Mouse (Mus musculus): ENCODE data around the gene Cbx1. TPM values are rescaled to one million over a fixed set of nuclear protein-coding genes. Genes with fewer than 3 reads are reported as not detected.
"Not testable (repeated sequence)": the region's sequence is repeated elsewhere in the genome, so short reads cannot be mapped to it uniquely, and the experiment has no call there.

Gene Cbx1
- polyA plus RNA-seq, 1 experiment from 2014 or later: 66.5 TPM

GRCm38 (mm10) chr11:96799511-96799910 is 10.6 kb downstream of the Cbx1 start:
- ATAC-seq (ENCODE audit: low read depth): no peak
- Histone ChIP-seq H3K9ac (replicated peaks; ENCODE audit: low read depth, low read length) (no peak overlapping the region), H3K9me3 (ENCODE audit: control insufficient read depth, low read length) (no peaks in the 10 kb centered on the region), H3K4me2 (ENCODE audit: low read depth, low read length) (no peak overlapping the region), H3K36me3 (ENCODE audit: control insufficient read depth, insufficient read depth, low read length) (peaks cover 32% of the 10 kb centered on the region), H3K27me3 (ENCODE audit: control insufficient read depth, insufficient read depth, low read length) (no peaks in the 10 kb centered on the region), H3K27ac (ENCODE audit: low read depth, low read length) (no peak overlapping the region), H3K4me3 (ENCODE audit: low read depth, low read length) (no peak overlapping the region), H3K4me1 (ENCODE audit: control insufficient read depth, insufficient read depth, low read length) (no peaks in the 10 kb centered on the region)
- whole genome bisulfite sequencing: 89% methylated on average over 2 of the region's 2 CpGs

- no peak overlapping the region for H3K9ac ChIP-seq (replicated peaks; ENCODE audit: low read depth, low read length)
These were observed 16.7 kb downstream of the Cbx1 start for GRCm38 (mm10) chr11:96805606-96806005.

GRCm38 (mm10) chr11:96808066-96808465 is 19.1 kb downstream of the Cbx1 start:
- 77% methylated on average over 1 of the region's 1 CpGs for WGBS
- no peak overlapping the region for H3K9ac ChIP-seq (replicated peaks; ENCODE audit: low read depth, low read length)
- H3K9me3 ChIP-seq (ENCODE audit: control insufficient read depth, low read length): no peaks in the 10 kb centered on the region
- peaks cover 48% of the 10 kb centered on the region for H3K36me3 ChIP-seq (ENCODE audit: control insufficient read depth, insufficient read depth, low read length)
- no peaks in the 10 kb centered on the region for H3K27me3 ChIP-seq (ENCODE audit: control insufficient read depth, insufficient read depth, low read length)
- ATAC-seq (ENCODE audit: low read depth): no peak
- H3K27ac ChIP-seq (ENCODE audit: low read depth, low read length): no peak overlapping the region
- no peak overlapping the region for H3K4me2 ChIP-seq (ENCODE audit: low read depth, low read length)
- H3K4me3 ChIP-seq (ENCODE audit: low read depth, low read length): no peak overlapping the region
- H3K4me1 ChIP-seq (ENCODE audit: control insufficient read depth, insufficient read depth, low read length): no peaks in the 10 kb centered on the region

More at GRCm38 (mm10) chr11:96805606-96806005, 16.7 kb downstream of the Cbx1 start:
- no peak for ATAC-seq (ENCODE audit: low read depth)
- Histone ChIP-seq H3K4me2 (ENCODE audit: low read depth, low read length) (no peak overlapping the region), H3K36me3 (ENCODE audit: control insufficient read depth, insufficient read depth, low read length) (peaks cover 65% of the 10 kb centered on the region), H3K4me1 (ENCODE audit: control insufficient read depth, insufficient read depth, low read length) (no peaks in the 10 kb centered on the region), H3K9me3 (ENCODE audit: control insufficient read depth, low read length) (no peaks in the 10 kb centered on the region), H3K27ac (ENCODE audit: low read depth, low read length) (no peak overlapping the region), H3K27me3 (ENCODE audit: control insufficient read depth, insufficient read depth, low read length) (no peaks in the 10 kb centered on the region), H3K4me3 (ENCODE audit: low read depth, low read length) (no peak overlapping the region)
- 93% methylated on average over 5 of the region's 5 CpGs for WGBS

GRCm38 (mm10) chr11:96809562-96810235 is 20.8 kb downstream of the Cbx1 start:
- no peak for ATAC-seq (ENCODE audit: low read depth)
- H3K36me3 ChIP-seq (ENCODE audit: control insufficient read depth, insufficient read depth, low read length): peaks cover 45% of the 10 kb centered on the region
- 94% methylated on average over 6 of the region's 6 CpGs for WGBS
- no peak overlapping the region for H3K4me3 ChIP-seq (ENCODE audit: low read depth, low read length)
- no peak overlapping the region for H3K27ac ChIP-seq (ENCODE audit: low read depth, low read length)
- H3K27me3 ChIP-seq (ENCODE audit: control insufficient read depth, insufficient read depth, low read length): no peaks in the 10 kb centered on the region
- no peaks in the 10 kb centered on the region for H3K9me3 ChIP-seq (ENCODE audit: control insufficient read depth, low read length)
- H3K4me1 ChIP-seq (ENCODE audit: control insufficient read depth, insufficient read depth, low read length): no peaks in the 10 kb centered on the region
- H3K4me2 ChIP-seq (ENCODE audit: low read depth, low read length): no peak overlapping the region
- no peak overlapping the region for H3K9ac ChIP-seq (replicated peaks; ENCODE audit: low read depth, low read length)

GRCm38 (mm10) chr11:96811188-96811587 is 22.3 kb downstream of the Cbx1 start:
- not testable (repeated sequence) for H3K9me3 ChIP-seq (ENCODE audit: control insufficient read depth, low read length); H3K4me1 ChIP-seq (ENCODE audit: control insufficient read depth, insufficient read depth, low read length); H3K9ac ChIP-seq (replicated peaks; ENCODE audit: low read depth, low read length); H3K4me2 ChIP-seq (ENCODE audit: low read depth, low read length); H3K4me3 ChIP-seq (ENCODE audit: low read depth, low read length); H3K27ac ChIP-seq (ENCODE audit: low read depth, low read length); ATAC-seq (ENCODE audit: low read depth); H3K27me3 ChIP-seq (ENCODE audit: control insufficient read depth, insufficient read depth, low read length)
- peaks cover 38% of the 10 kb centered on the region for H3K36me3 ChIP-seq (ENCODE audit: control insufficient read depth, insufficient read depth, low read length)
- WGBS: 80% methylated on average over 1 of the region's 1 CpGs

- H3K4me2 ChIP-seq (ENCODE audit: low read depth, low read length): no peak overlapping the region
- no peaks in the 10 kb centered on the region for H3K27me3 ChIP-seq (ENCODE audit: control insufficient read depth, insufficient read depth, low read length)
- H3K4me1 ChIP-seq (ENCODE audit: control insufficient read depth, insufficient read depth, low read length): no peaks in the 10 kb centered on the region
- H3K4me3 ChIP-seq (ENCODE audit: low read depth, low read length): no peak overlapping the region
- no peak overlapping the region for H3K27ac ChIP-seq (ENCODE audit: low read depth, low read length)
- ATAC-seq (ENCODE audit: low read depth): no peak
- H3K36me3 ChIP-seq (ENCODE audit: control insufficient read depth, insufficient read depth, low read length): peaks cover 42% of the 10 kb centered on the region
- no peaks in the 10 kb centered on the region for H3K9me3 ChIP-seq (ENCODE audit: control insufficient read depth, low read length)
- H3K9ac ChIP-seq (replicated peaks; ENCODE audit: low read depth, low read length): no peak overlapping the region
- WGBS: 89% methylated on average over 4 of the region's 4 CpGs
These were observed 24.5 kb downstream of the Cbx1 start for GRCm38 (mm10) chr11:96813455-96813854.

- Histone ChIP-seq H3K4me1 (ENCODE audit: control insufficient read depth, insufficient read depth, low read length) (no peaks in the 10 kb centered on the region), H3K36me3 (ENCODE audit: control insufficient read depth, insufficient read depth, low read length) (peaks cover 42% of the 10 kb centered on the region), H3K27ac (ENCODE audit: low read depth, low read length) (no peak overlapping the region), H3K4me2 (ENCODE audit: low read depth, low read length) (no peak overlapping the region), H3K27me3 (ENCODE audit: control insufficient read depth, insufficient read depth, low read length) (no peaks in the 10 kb centered on the region), H3K9me3 (ENCODE audit: control insufficient read depth, low read length) (no peaks in the 10 kb centered on the region), H3K4me3 (ENCODE audit: low read depth, low read length) (no peak overlapping the region), H3K9ac (replicated peaks; ENCODE audit: low read depth, low read length) (no peak overlapping the region)
- WGBS: 85% methylated on average over 5 of the region's 5 CpGs
- no peak for ATAC-seq (ENCODE audit: low read depth)
These were observed 25.0 kb downstream of the Cbx1 start for GRCm38 (mm10) chr11:96813920-96814319.

- peaks cover 44% of the 10 kb centered on the region for H3K36me3 ChIP-seq (ENCODE audit: control insufficient read depth, insufficient read depth, low read length)
These were observed 25.5 kb downstream of the Cbx1 start for GRCm38 (mm10) chr11:96814443-96814842.

GRCm38 (mm10) chr11:96815895-96816294 is 27.0 kb downstream of the Cbx1 start:
- Histone ChIP-seq H3K36me3 (ENCODE audit: control insufficient read depth, insufficient read depth, low read length) (peaks cover 54% of the 10 kb centered on the region), H3K9me3 (ENCODE audit: control insufficient read depth, low read length) (no peaks in the 10 kb centered on the region), H3K27me3 (ENCODE audit: control insufficient read depth, insufficient read depth, low read length) (no peaks in the 10 kb centered on the region), H3K4me1 (ENCODE audit: control insufficient read depth, insufficient read depth, low read length) (no peaks in the 10 kb centered on the region), H3K4me3 (ENCODE audit: low read depth, low read length) (no peak overlapping the region), H3K27ac (ENCODE audit: low read depth, low read length) (no peak overlapping the region), H3K4me2 (ENCODE audit: low read depth, low read length) (no peak overlapping the region), H3K9ac (replicated peaks; ENCODE audit: low read depth, low read length) (no peak overlapping the region)
- no peak for ATAC-seq (ENCODE audit: low read depth)
- WGBS: 98% methylated on average over 2 of the region's 2 CpGs

More at GRCm38 (mm10) chr11:96814443-96814842, 25.5 kb downstream of the Cbx1 start:
- H3K27me3 ChIP-seq (ENCODE audit: control insufficient read depth, insufficient read depth, low read length): no peaks in the 10 kb centered on the region
- H3K4me3 ChIP-seq (ENCODE audit: low read depth, low read length): no peak overlapping the region
- no peaks in the 10 kb centered on the region for H3K9me3 ChIP-seq (ENCODE audit: control insufficient read depth, low read length)
- no peak overlapping the region for H3K9ac ChIP-seq (replicated peaks; ENCODE audit: low read depth, low read length)
- H3K27ac ChIP-seq (ENCODE audit: low read depth, low read length): no peak overlapping the region
- no peak for ATAC-seq (ENCODE audit: low read depth)
- 91% methylated on average over 2 of the region's 2 CpGs for WGBS
- H3K4me1 ChIP-seq (ENCODE audit: control insufficient read depth, insufficient read depth, low read length): no peaks in the 10 kb centered on the region
- H3K4me2 ChIP-seq (ENCODE audit: low read depth, low read length): no peak overlapping the region
